Mouse (Mus musculus) E14TG2a.4 (cell line): ENCODE data around the gene Mrps12.

Experiments
- H3K27me3 ChIP-seq: 2 replicates; pipeline ENCODE4 v1.6.1; 2014; ENCODE audit warnings: low read length, control low read depth; ENCODE audit not compliant: insufficient read depth
- H3K36me3 ChIP-seq: 2 replicates; pipeline ENCODE4 v1.6.1; 2014; ENCODE audit warnings: low read length, control low read depth; ENCODE audit not compliant: insufficient read depth
- H3K4me1 ChIP-seq: replicated peaks from 2 replicates; pipeline ENCODE4 v1.6.1; 2014; ENCODE audit warnings: low read depth, low read length, control low read depth
- H3K4me3 ChIP-seq: replicated peaks from 2 replicates; pipeline ENCODE4 v1.5.1; 2014; ENCODE audit warnings: mild to moderate bottlenecking, low read length
- H3K9me3 ChIP-seq: 2 replicates; pipeline ENCODE4 v1.6.1; 2014; ENCODE audit warnings: low read length, control low read depth
- CTCF ChIP-seq: conservative IDR thresholded peaks from 2 replicates; pipeline ENCODE4 v1.5.1; 2014; ENCODE audit warnings: low read length
- NANOG ChIP-seq: IDR thresholded peaks from 2 replicates; pipeline ENCODE4 v1.6.1; 2014; ENCODE audit warnings: borderline replicate concordance, low read length, mixed read lengths
- POU5F1 ChIP-seq: IDR thresholded peaks from 2 replicates; pipeline ENCODE4 v1.6.1; 2014; ENCODE audit warnings: low read length, borderline replicate concordance

Gene Mrps12

GRCm38 (mm10) chr7:28766910-28767309 lies 25.3 kb upstream of the Mrps12 start:
- H3K4me1 ChIP-seq, result peaks cover 34% of the 10 kb centered on the region
- H3K9me3 ChIP-seq, result no peaks in the 10 kb centered on the region
- H3K36me3 ChIP-seq, result peaks cover 17% of the 10 kb centered on the region
- 0 out of 2 replicates have a peak, but pooled peaks cover 2% of the 10 kb centered on the region for H3K27me3 ChIP-seq
- peak overlapping the region; percentile 92 for H3K4me3 ChIP-seq
- TF ChIP-seq NANOG, result no peak
- no peak for TF ChIP-seq POU5F1
- TF ChIP-seq CTCF, result no peak

- H3K27me3 ChIP-seq, result 0 out of 2 replicates have a peak, but pooled peaks cover 2% of the 10 kb centered on the region
- H3K4me1 ChIP-seq, result peaks cover 40% of the 10 kb centered on the region
- peak within 1 kb of the TSS; percentile 92 for H3K4me3 ChIP-seq
- no peaks in the 10 kb centered on the region for H3K9me3 ChIP-seq
- peaks cover 22% of the 10 kb centered on the region for H3K36me3 ChIP-seq
- TF ChIP-seq CTCF (no peak), NANOG (no peak), POU5F1 (no peak)
These were observed 24.7 kb upstream of the Mrps12 start, which contains the start of gene Sirt2 for GRCm38 (mm10) chr7:28766173-28766879. Gene Sirt2 (plus strand): TSS chr7:28766735.

- Histone ChIP-seq H3K27me3 (0 out of 2 replicates have a peak, but pooled peaks cover 2% of the 10 kb centered on the region), H3K36me3 (peaks cover 32% of the 10 kb centered on the region), H3K9me3 (no peaks in the 10 kb centered on the region), H3K4me3 (peak overlapping the region; percentile 92), H3K4me1 (peaks cover 42% of the 10 kb centered on the region)
- TF ChIP-seq POU5F1, result no peak
- TF ChIP-seq NANOG, result no peak
- no peak for TF ChIP-seq CTCF
These were observed 23.6 kb upstream of the Mrps12 start for GRCm38 (mm10) chr7:28765211-28765610.

- TF ChIP-seq NANOG (no peak), CTCF (no peak), POU5F1 (no peak)
- H3K36me3 ChIP-seq, result peaks cover 39% of the 10 kb centered on the region
- H3K4me3 ChIP-seq, result 0 out of 2 replicates have a peak overlapping the region, but pooled peaks have one; percentile 7
- peaks cover 8% of the 10 kb centered on the region for H3K27me3 ChIP-seq
- H3K9me3 ChIP-seq, result no peaks in the 10 kb centered on the region
- peaks cover 66% of the 10 kb centered on the region for H3K4me1 ChIP-seq
These were observed 20.3 kb upstream of the Mrps12 start for GRCm38 (mm10) chr7:28761907-28762306.

GRCm38 (mm10) chr7:28758623-28759022 lies 17.0 kb upstream of the Mrps12 start:
- no peak overlapping the region for H3K4me3 ChIP-seq
- no peak for TF ChIP-seq POU5F1
- TF ChIP-seq CTCF, result no peak
- TF ChIP-seq NANOG, result no peak
- H3K27me3 ChIP-seq, result peaks cover 33% of the 10 kb centered on the region
- no peaks in the 10 kb centered on the region for H3K9me3 ChIP-seq
- H3K36me3 ChIP-seq, result peaks cover 48% of the 10 kb centered on the region
- peaks cover 65% of the 10 kb centered on the region for H3K4me1 ChIP-seq

GRCm38 (mm10) chr7:28756079-28756478 lies 14.5 kb upstream of the Mrps12 start, which contains the start of gene Ccer2:
Gene Ccer2 (plus strand): TSS chr7:28756174.
- H3K36me3 ChIP-seq, result peaks cover 40% of the 10 kb centered on the region
- peaks cover 58% of the 10 kb centered on the region for H3K4me1 ChIP-seq
- TF ChIP-seq NANOG, result no peak
- TF ChIP-seq POU5F1, result no peak
- TF ChIP-seq CTCF, result no peak
- no peaks in the 10 kb centered on the region for H3K9me3 ChIP-seq
- H3K4me3 ChIP-seq, result peak within 1 kb of the TSS; percentile 73
- peaks cover 33% of the 10 kb centered on the region for H3K27me3 ChIP-seq

GRCm38 (mm10) chr7:28749935-28750334 lies 8.3 kb upstream of the Mrps12 start:
- H3K4me3 ChIP-seq, result no peak overlapping the region
- peaks cover 5% of the 10 kb centered on the region; the same call in 1 of the 2 replicates for H3K27me3 ChIP-seq
- no peaks in the 10 kb centered on the region for H3K9me3 ChIP-seq
- peaks cover 82% of the 10 kb centered on the region for H3K36me3 ChIP-seq
- TF ChIP-seq POU5F1 (no peak), NANOG (no peak), CTCF (no peak)
- H3K4me1 ChIP-seq, result peaks cover 34% of the 10 kb centered on the region

- peaks cover 66% of the 10 kb centered on the region for H3K36me3 ChIP-seq
- TF ChIP-seq POU5F1 (no peak), NANOG (no peak), CTCF (no peak)
- no peaks in the 10 kb centered on the region for H3K9me3 ChIP-seq
- H3K4me1 ChIP-seq, result peaks cover 54% of the 10 kb centered on the region
- H3K4me3 ChIP-seq, result peak overlapping the region; percentile 98
- no peaks in the 10 kb centered on the region for H3K27me3 ChIP-seq
These were observed 282 bp downstream of the Mrps12 start for GRCm38 (mm10) chr7:28741368-28741708.

GRCm38 (mm10) chr7:28740949-28741348 lies 671 bp downstream of the Mrps12 start:
- H3K9me3 ChIP-seq, result no peaks in the 10 kb centered on the region
- H3K4me1 ChIP-seq, result peaks cover 58% of the 10 kb centered on the region
- peaks cover 65% of the 10 kb centered on the region for H3K36me3 ChIP-seq
- no peaks in the 10 kb centered on the region for H3K27me3 ChIP-seq
- H3K4me3 ChIP-seq, result peak overlapping the region; percentile 98
- TF ChIP-seq NANOG (no peak), POU5F1 (no peak), CTCF (no peak)
